Mouse (Mus musculus) megakaryocyte, embryonic 14.5 days (primary cell): Measurements from ENCODE around the gene Smyd3.

Experiments used
- FLI1 ChIP-seq: IDR thresholded peaks from 2 replicates; pipeline ENCODE4 v1.6.1; 2012; ENCODE audit warnings: low read length, inconsistent platforms, mixed read lengths
- GATA1 ChIP-seq: IDR thresholded peaks from 3 replicates; pipeline ENCODE4 v1.6.1; 2012; ENCODE audit warnings: mixed read lengths, low read length, inconsistent platforms, borderline replicate concordance

GRCm38 (mm10) chr1:179477157-179477902, 40.5 kb downstream of the Smyd3 start:
- TF ChIP-seq GATA1 (no peak), FLI1 (no peak)
